Mouse (Mus musculus) MEL (cell line): ENCODE results near the gene Bicral. TPM values are rescaled to one million over a fixed set of nuclear protein-coding genes. Genes with fewer than 3 reads are reported as not detected.

Experiments
- DNase-seq: peaks from one replicate; pipeline ENCODE4 v3.0.0; 2011; ENCODE audit warnings: low read depth, low spot score
- H3K27ac ChIP-seq: 2 replicates; pipeline ENCODE4 v1.5.1; 2012; ENCODE audit warnings: low read depth, mild to moderate bottlenecking, control low read depth, low read length, moderate library complexity; ENCODE audit not compliant: control insufficient read depth
- H3K27me3 ChIP-seq, 2 experiments: fragments of 150-350 bp in 1 of 2; sonication (generic) in 1 of 2; 2 replicates each; pipeline ENCODE4 v1.6.1; 2012; ENCODE audit warnings: low read length in 2 of 2, mild to moderate bottlenecking in 2 of 2, improper control_type of control experiment in 1 of 2, moderate library complexity in 1 of 2; ENCODE audit not compliant: insufficient read depth in 2 of 2, control insufficient read depth in 1 of 2
- H3K36me3 ChIP-seq, 2 experiments: 2 replicates each; pipeline ENCODE4 v1.6.1; 2012 to 2014; ENCODE audit warnings: low read length in 2 of 2, improper control_type of control experiment in 1 of 2, inconsistent platforms in 1 of 2, mild to moderate bottlenecking in 1 of 2; ENCODE audit not compliant: insufficient read depth in 2 of 2, control insufficient read depth in 1 of 2
- H3K4me1 ChIP-seq, 2 experiments: fragments of 150-350 bp in 1 of 2; sonication (generic) in 1 of 2; 2 replicates each; pipeline ENCODE4 v1.6.1; 2012; ENCODE audit warnings: low read length in 2 of 2, improper control_type of control experiment in 1 of 2, mild to moderate bottlenecking in 1 of 2; ENCODE audit not compliant: insufficient read depth in 2 of 2, control insufficient read depth in 1 of 2
- H3K4me3 ChIP-seq, 2 experiments: fragments of 150-350 bp in 1 of 2; sonication (generic) in 1 of 2; 2 replicates each; pipeline ENCODE4 v1.5.1; 2012; ENCODE audit warnings: low read depth in 2 of 2, low read length in 2 of 2, mild to moderate bottlenecking in 2 of 2, moderate library complexity in 2 of 2, control low read depth in 1 of 2, improper control_type of control experiment in 1 of 2; ENCODE audit not compliant: control insufficient read depth in 1 of 2, insufficient read depth in 1 of 2
- H3K79me2 ChIP-seq: 2 replicates; pipeline ENCODE4 v1.6.1; 2012; ENCODE audit warnings: mild to moderate bottlenecking, low read length, moderate library complexity; ENCODE audit not compliant: control insufficient read depth, poor library complexity, insufficient read depth
- H3K9ac ChIP-seq: 2 replicates; pipeline ENCODE4 v1.6.1; 2012; ENCODE audit warnings: low read depth, mild to moderate bottlenecking, control low read depth, low read length, moderate library complexity; ENCODE audit not compliant: control insufficient read depth, poor library complexity, severe bottlenecking
- H3K9me3 ChIP-seq: fragments of 150-350 bp; sonication (generic); replicated peaks from 2 replicates; pipeline ENCODE4 v1.6.1; 2012; ENCODE audit warnings: mild to moderate bottlenecking, low read length, improper control_type of control experiment, moderate library complexity; ENCODE audit not compliant: insufficient read depth
- BHLHE40 ChIP-seq: IDR thresholded peaks from 2 replicates; pipeline ENCODE4 v1.6.1; 2012; ENCODE audit warnings: low read depth, mild to moderate bottlenecking, inconsistent platforms, low read length, improper control_type of control experiment, borderline replicate concordance
- CHD1 ChIP-seq: IDR thresholded peaks from 2 replicates; pipeline ENCODE4 v1.6.1; 2012; ENCODE audit warnings: low read depth, mild to moderate bottlenecking, inconsistent platforms, low read length, improper control_type of control experiment
- CHD2 ChIP-seq: IDR thresholded peaks from 2 replicates; pipeline ENCODE4 v1.6.1; 2011; ENCODE audit warnings: low read length, improper control_type of control experiment
- CTCF ChIP-seq, 3 experiments: IDR thresholded peaks in 2 of 3; conservative IDR thresholded peaks in 1 of 3; 2 replicates each; pipeline ENCODE4 v1.5.1; 2011 to 2012; ENCODE audit warnings: low read length in 3 of 3, low read depth in 2 of 3, mild to moderate bottlenecking in 2 of 3, improper control_type of control experiment in 1 of 3, inconsistent platforms in 1 of 3, mixed read lengths in 1 of 3, moderate library complexity in 1 of 3; ENCODE audit not compliant: control insufficient read depth in 1 of 3, insufficient read depth in 1 of 3, poor library complexity in 1 of 3, severe bottlenecking in 1 of 3
- GATA1 ChIP-seq: IDR thresholded peaks from 2 replicates; pipeline ENCODE4 v1.6.1; 2011; ENCODE audit warnings: low read depth, low read length, improper control_type of control experiment
- HCFC1 ChIP-seq: IDR thresholded peaks from 2 replicates; pipeline ENCODE4 v1.6.1; 2012; ENCODE audit warnings: low read depth, mild to moderate bottlenecking, inconsistent platforms, low read length, improper control_type of control experiment, moderate library complexity
- JUND ChIP-seq: IDR thresholded peaks from 2 replicates; pipeline ENCODE4 v1.6.1; 2011; ENCODE audit warnings: low read depth, mild to moderate bottlenecking, improper control_type of control experiment, low read length
- KAT2A ChIP-seq: conservative IDR thresholded peaks from 2 replicates; pipeline ENCODE4 v1.6.1; 2012; ENCODE audit warnings: low read depth, low read length, improper control_type of control experiment, inconsistent platforms
- MXI1 ChIP-seq: IDR thresholded peaks from 2 replicates; pipeline ENCODE4 v1.6.1; 2011; ENCODE audit warnings: mild to moderate bottlenecking, low read depth, low read length, improper control_type of control experiment
- MYB ChIP-seq: IDR thresholded peaks from 2 replicates; pipeline ENCODE4 v1.6.1; 2011; ENCODE audit warnings: mild to moderate bottlenecking, low read depth, low read length, improper control_type of control experiment
- MYC ChIP-seq: IDR thresholded peaks from 2 replicates; pipeline ENCODE4 v1.6.1; 2011; ENCODE audit warnings: low read depth, mild to moderate bottlenecking, low read length, improper control_type of control experiment, moderate library complexity
- NRF1 ChIP-seq: IDR thresholded peaks from 2 replicates; pipeline ENCODE4 v1.6.1; 2014; ENCODE audit warnings: low read depth, mild to moderate bottlenecking, inconsistent platforms, low read length, improper control_type of control experiment, moderate library complexity; ENCODE audit not compliant: poor library complexity, insufficient read depth, severe bottlenecking
- POLR2A ChIP-seq, 2 experiments: IDR thresholded peaks; 2 replicates each; pipeline ENCODE4 v1.6.1; 2011 to 2012; ENCODE audit warnings: low read length in 2 of 2, mild to moderate bottlenecking in 2 of 2, control low read depth in 1 of 2, improper control_type of control experiment in 1 of 2, low read depth in 1 of 2, moderate library complexity in 1 of 2; ENCODE audit not compliant: control insufficient read depth in 1 of 2, insufficient read depth in 1 of 2, poor library complexity in 1 of 2
- POLR2AphosphoS2 ChIP-seq: IDR thresholded peaks from 2 replicates; pipeline ENCODE4 v1.6.1; 2011; ENCODE audit warnings: low read length, improper control_type of control experiment
- RAD21 ChIP-seq: IDR thresholded peaks from 2 replicates; pipeline ENCODE4 v1.6.1; 2011; ENCODE audit warnings: mild to moderate bottlenecking, low read depth, low read length, improper control_type of control experiment
- SIN3A ChIP-seq: IDR thresholded peaks from 2 replicates; pipeline ENCODE4 v1.6.1; 2012; ENCODE audit warnings: low read length, improper control_type of control experiment, inconsistent platforms
- ZC3H11A ChIP-seq: IDR thresholded peaks from 2 replicates; pipeline ENCODE4 v1.6.1; 2012; ENCODE audit warnings: low read depth, mild to moderate bottlenecking, inconsistent platforms, low read length, improper control_type of control experiment
- ZMIZ1 ChIP-seq: IDR thresholded peaks from 2 replicates; pipeline ENCODE4 v1.6.1; 2012; ENCODE audit warnings: low read depth, mild to moderate bottlenecking, inconsistent platforms, low read length, improper control_type of control experiment, moderate library complexity
- polyA plus RNA-seq, 2 experiments: library from polyadenylated mRNA; stranded (reverse) in 1 of 2; unstranded in 1 of 2; fragments of >175 nt in 1 of 2; fragments of >200 nt in 1 of 2; gene quantifications; 2 replicates each; pipeline versions ENCODE4 v1.2.1 to v1.2.4; 2012; ENCODE audit warnings: low replicate concordance in 2 of 2, low read depth in 1 of 2; ENCODE audit not compliant: insufficient read length in 2 of 2, insufficient read depth in 1 of 2, missing spikeins in 1 of 2
- total RNA-seq: library from RNA; depleted of rRNA; stranded (reverse); fragments of 300-350 nt; gene quantifications from 2 replicates; pipeline ENCODE4 v1.2.3, GENCODE M21; 2012

Gene Bicral
- total and polyA plus RNA-seq, 3 experiments = 3.7 to 6.9 TPM; not detected in 1

DNA sequence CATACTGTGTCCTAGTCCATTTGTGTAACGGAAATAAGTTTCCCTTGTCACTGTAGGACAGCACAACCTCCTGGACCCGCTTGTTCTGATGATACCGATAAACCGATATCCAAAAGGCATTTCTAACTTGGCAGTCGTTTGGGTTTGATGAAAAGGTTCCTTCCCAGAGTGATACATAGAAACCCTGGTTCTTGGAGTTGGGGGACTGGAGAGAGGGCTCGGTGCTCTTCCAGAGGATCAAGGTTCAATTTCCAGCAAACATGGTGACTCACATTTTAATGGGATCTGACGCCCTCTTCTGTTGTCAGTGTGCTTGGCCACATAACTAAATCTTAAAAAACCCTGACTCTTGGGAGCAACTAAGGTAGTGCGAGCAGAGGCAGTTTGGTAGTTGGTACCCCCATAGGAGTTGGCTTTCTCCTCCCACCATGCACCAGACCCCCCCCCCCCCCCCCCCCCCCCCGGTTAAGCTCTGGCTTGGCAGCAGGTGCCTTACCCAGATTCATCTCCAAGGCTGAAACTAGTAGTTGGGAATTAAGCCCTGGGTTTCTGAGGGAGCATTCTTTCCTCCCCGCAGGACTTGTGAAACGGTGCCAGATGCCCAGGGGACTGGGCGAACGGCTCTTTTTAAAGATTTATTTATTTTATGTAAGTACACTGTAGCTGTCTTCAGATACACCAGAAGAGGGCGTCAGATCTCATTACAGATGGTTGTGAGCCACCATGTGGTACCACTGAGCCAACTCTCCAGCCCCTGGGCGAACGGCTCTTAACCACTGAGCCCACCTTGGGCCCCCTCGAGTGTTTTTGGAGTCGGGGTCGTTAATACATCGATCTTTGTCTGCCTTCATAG lies 84.8 kb downstream of the Bicral start:
- H3K36me3 ChIP-seq = no peaks in the 10 kb centered on the region; a peak in 1 of 4 replicates
- peak overlapping the region; percentile 90 for H3K27ac ChIP-seq
- H3K4me1 ChIP-seq = peaks cover 0 to 7% of the 10 kb centered on the region in 2 experiments; a peak in 1 of 4 replicates
- peak; percentile 73 for DNase-seq
- no peaks in the 10 kb centered on the region for H3K9me3 ChIP-seq
- no peaks in the 10 kb centered on the region for H3K27me3 ChIP-seq
- H3K9ac ChIP-seq = peak overlapping the region; percentile 96
- TF ChIP-seq CTCF (IDR thresholded peaks at IDR 0.05 in 2 of 3, conservative IDR thresholded peaks at IDR 0.05 in 1 of 3; ENCODE audit: control insufficient read depth in 1 of 3, insufficient read depth in 1 of 3, low read depth in 2 of 3, low read length in 3 of 3, poor library complexity in 1 of 3, severe bottlenecking in 1 of 3) = peak in 1 of 3 experiments; percentile 54; a peak in 3 of 6 replicates
- TF ChIP-seq CHD1 = no peak
- 0 out of 2 replicates have a peak, but pooled peaks have one; percentile 13 for TF ChIP-seq GATA1
- TF ChIP-seq MYC = 0 out of 2 replicates have a peak, but pooled peaks have one; percentile 22
- TF ChIP-seq ZC3H11A = no peak
- peak; percentile 66 for TF ChIP-seq ZMIZ1
- TF ChIP-seq CHD2 = 0 out of 2 replicates have a peak, but pooled peaks have one; percentile 20
- peak; percentile 3; the same call in 1 of the 2 replicates for TF ChIP-seq MXI1
- TF ChIP-seq RAD21 = peak; percentile 10
- 0 out of 2 replicates have a peak, but pooled peaks have one; percentile 18 for TF ChIP-seq MYB
- TF ChIP-seq BHLHE40 = 0 out of 2 replicates have a peak, but pooled peaks have one; percentile 4
- peak; percentile 93 for TF ChIP-seq POLR2AphosphoS2
- 0 out of 2 replicates have a peak, but pooled peaks have one; percentile 53 for TF ChIP-seq SIN3A
- TF ChIP-seq NRF1 = no peak
- TF ChIP-seq POLR2A (IDR thresholded peaks at IDR 0.05; ENCODE audit: control insufficient read depth in 1 of 2, insufficient read depth in 1 of 2, low read depth in 1 of 2, low read length in 2 of 2, poor library complexity in 1 of 2) = peak in 1 of 2 experiments; percentile 62; a peak in 2 of 4 replicates
- TF ChIP-seq KAT2A = no peak
- TF ChIP-seq HCFC1 = 0 out of 2 replicates have a peak, but pooled peaks have one; percentile 31
- no peak for TF ChIP-seq JUND
- H3K79me2 ChIP-seq = peaks cover 10% of the 10 kb centered on the region
- H3K4me3 ChIP-seq = peak overlapping the region; percentile 69 to 91
